Mouse (Mus musculus): Measurements from ENCODE around the gene Tmem131.

DNA sequence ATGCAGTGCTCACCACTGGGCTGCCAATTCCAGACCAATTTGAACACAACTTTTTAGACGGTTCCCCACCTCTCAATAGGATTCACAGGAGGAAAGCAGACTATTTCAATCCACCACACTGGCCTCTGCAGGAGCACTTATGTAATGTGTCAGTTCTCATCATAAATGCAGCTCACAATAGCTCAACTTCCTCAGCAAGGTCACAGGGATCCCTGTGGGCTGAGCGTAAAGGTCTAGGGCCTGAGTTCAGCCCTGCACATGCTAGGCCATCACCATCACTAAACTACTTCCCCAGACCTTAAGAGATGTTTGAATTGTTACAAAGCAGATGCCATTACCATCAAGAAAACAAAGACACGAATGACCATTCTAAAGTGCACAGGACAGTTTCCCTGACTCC is 58.9 kb downstream of the Tmem131 start:
- no peak for TF ChIP-seq CTCF (conservative IDR thresholded peaks at IDR 0.05; ENCODE audit: low read length)
- no peak for TF ChIP-seq POU5F1 (IDR thresholded peaks at IDR 0.05; ENCODE audit: borderline replicate concordance, low read length)
- TF ChIP-seq NANOG (IDR thresholded peaks at IDR 0.05; ENCODE audit: borderline replicate concordance, low read length) = no peak

Measured in E14TG2a.4 (cell line).